Mouse (Mus musculus) hindbrain, postnatal 0 days (tissue): ENCODE results near the gene Boll. TPM values are rescaled to one million over a fixed set of nuclear protein-coding genes. Genes with fewer than 3 reads are reported as not detected.

ENCODE experiments used
- ATAC-seq: fragments of 200-750 bp; cut with Nextera tagmentation; 2 replicates; pipeline ENCODE4 v1.8.0; 2017; ENCODE audit warnings: mild to moderate bottlenecking, moderate TSS enrichment, moderate library complexity
- DNase-seq: peaks from one replicate; pipeline ENCODE4 v3.0.0-alpha.2; 2015; ENCODE audit warnings: low spot score
- H3K27ac ChIP-seq: fragments of 300-500 bp; sonication (generic); 2 replicates; pipeline ENCODE4 v1.5.1; 2014; ENCODE audit warnings: mild to moderate bottlenecking
- H3K27me3 ChIP-seq: fragments of 300-500 bp; sonication (generic); 2 replicates; pipeline ENCODE4 v1.6.1; 2014; ENCODE audit warnings: low read length, mixed read lengths; ENCODE audit not compliant: insufficient read depth
- H3K36me3 ChIP-seq: fragments of 300-500 bp; sonication (generic); 2 replicates; pipeline ENCODE4 v1.6.1; 2014; ENCODE audit warnings: low read length, mixed read lengths; ENCODE audit not compliant: insufficient read depth
- H3K4me1 ChIP-seq: fragments of 300-500 bp; sonication (generic); 2 replicates; pipeline ENCODE4 v1.6.1; 2014; ENCODE audit warnings: antibody characterized with exemption, low read length, mixed read lengths; ENCODE audit not compliant: insufficient read depth
- H3K4me2 ChIP-seq: fragments of 300-500 bp; sonication (generic); 2 replicates; pipeline ENCODE4 v1.6.1; 2014; ENCODE audit warnings: low read depth, mild to moderate bottlenecking, low read length, moderate library complexity, mixed read lengths
- H3K4me3 ChIP-seq: fragments of 300-500 bp; sonication (generic); 2 replicates; pipeline ENCODE4 v1.5.1; 2014; ENCODE audit warnings: low read length
- H3K9ac ChIP-seq: fragments of 300-500 bp; sonication (generic); replicated peaks from 2 replicates; pipeline ENCODE4 v1.6.1; 2014; ENCODE audit warnings: mild to moderate bottlenecking, low read length, moderate library complexity, mixed read lengths
- H3K9me3 ChIP-seq: fragments of 300-500 bp; sonication (generic); 2 replicates; pipeline ENCODE4 v1.6.1; 2016; ENCODE audit warnings: low read length, mixed read lengths
- CTCF ChIP-seq: IDR thresholded peaks from 2 replicates; pipeline ENCODE4 v1.5.1; 2016; ENCODE audit warnings: antibody characterized with exemption, control low read depth, low read depth
- WGBS: fragments of 180-500 bp; shearing (Covaris S2); extraction: QIAGEN DNeasy Blood & Tissue Kit; methylation state at CpG from one replicate; pipeline ENCODE4 v1.1.7; 2014; 5-methylcytosine and 5-hydroxymethylcytosine counted together
- polyA plus RNA-seq: library from polyadenylated mRNA; unstranded; fragments of >200 nt; fragmentation: Nextera tagmentation; extraction: Ambion mirVana; gene quantifications from 2 replicates; pipeline ENCODE4 v1.2.1, GENCODE M21; 2015
- total RNA-seq: library from RNA; depleted of rRNA; stranded (reverse); fragments of >200 nt; gene quantifications from 2 replicates; pipeline ENCODE4 v1.2.3, GENCODE M21; 2014; rRNA removed

The Boll gene
- not detected in 2 replicates for total RNA-seq
- 0.29 and 0.49 TPM in 2 replicates for polyA plus RNA-seq

- Histone ChIP-seq H3K9me3 (no peaks in the 10 kb centered on the region), H3K36me3 (no peaks in the 10 kb centered on the region), H3K27ac (no peak within 1 kb of the TSS), H3K9ac (no peak within 1 kb of the TSS), H3K27me3 (peaks cover 9% of the 10 kb centered on the region; the same call in 1 of the 2 replicates), H3K4me2 (peak within 1 kb of the TSS; percentile 56), H3K4me3 (peak within 1 kb of the TSS; percentile 50), H3K4me1 (no peaks in the 10 kb centered on the region)
- 17% methylated on average over 59 of the region's 68 CpGs for WGBS
- DNase-seq: peak; percentile 78
- ATAC-seq: peak; percentile 93
- TF ChIP-seq CTCF: peak; percentile 37
Observed at GRCm38 (mm10) chr1:55363044-55363565, at the start of gene Boll. Gene Boll, minus strand, starts transcription at chr1:55363469.

GRCm38 (mm10) chr1:55412569-55412968 is 49.3 kb upstream of the Boll start:
- TF ChIP-seq CTCF: no peak
- no peak overlapping the region for H3K4me2 ChIP-seq
- H3K9ac ChIP-seq: no peak overlapping the region
- WGBS: 73% methylated on average over 6 of the region's 6 CpGs
- H3K36me3 ChIP-seq: no peaks in the 10 kb centered on the region
- H3K27me3 ChIP-seq: no peaks in the 10 kb centered on the region
- H3K9me3 ChIP-seq: no peaks in the 10 kb centered on the region
- no peak overlapping the region for H3K4me3 ChIP-seq
- ATAC-seq: no peak
- no peaks in the 10 kb centered on the region for H3K4me1 ChIP-seq
- no peak overlapping the region for H3K27ac ChIP-seq
- DNase-seq: no peak

- TF ChIP-seq CTCF: no peak
- Histone ChIP-seq H3K9ac (no peak overlapping the region), H3K9me3 (no peaks in the 10 kb centered on the region), H3K4me3 (no peak overlapping the region), H3K4me1 (no peaks in the 10 kb centered on the region), H3K4me2 (no peak overlapping the region), H3K36me3 (no peaks in the 10 kb centered on the region), H3K27ac (no peak overlapping the region), H3K27me3 (no peaks in the 10 kb centered on the region)
- DNase-seq (no peak), ATAC-seq (no peak)
- WGBS: 81% methylated on average over 2 of the region's 2 CpGs
Observed at GRCm38 (mm10) chr1:55411079-55411478, 47.8 kb upstream of the Boll start.

- 84% methylated on average over 2 of the region's 2 CpGs for WGBS
- Histone ChIP-seq H3K4me2 (no peak overlapping the region), H3K27ac (no peak overlapping the region), H3K4me1 (no peaks in the 10 kb centered on the region), H3K36me3 (no peaks in the 10 kb centered on the region), H3K9ac (no peak overlapping the region), H3K4me3 (no peak overlapping the region), H3K27me3 (no peaks in the 10 kb centered on the region), H3K9me3 (no peaks in the 10 kb centered on the region)
- TF ChIP-seq CTCF: no peak
- no peak for DNase-seq
- no peak for ATAC-seq
Observed at GRCm38 (mm10) chr1:55410670-55411069, 47.4 kb upstream of the Boll start.

- H3K4me2 ChIP-seq: peak overlapping the region; percentile 86
- H3K27ac ChIP-seq: peak overlapping the region; percentile 70
- ATAC-seq (no peak), DNase-seq (peak; percentile 42)
- H3K9ac ChIP-seq: peak overlapping the region; percentile 69
- H3K9me3 ChIP-seq: no peaks in the 10 kb centered on the region
- TF ChIP-seq CTCF: no peak
- no peaks in the 10 kb centered on the region for H3K27me3 ChIP-seq
- H3K36me3 ChIP-seq: no peaks in the 10 kb centered on the region
- H3K4me3 ChIP-seq: peak overlapping the region; percentile 84
- WGBS: 3% methylated on average over 34 of the region's 35 CpGs
- peaks cover 9% of the 10 kb centered on the region; the same call in 1 of the 2 replicates for H3K4me1 ChIP-seq
Observed at GRCm38 (mm10) chr1:55406531-55407375, 43.5 kb upstream of the Boll start.

- under 1% methylated on average over 42 of the region's 42 CpGs for WGBS
- peak overlapping the region; percentile 86 for H3K4me2 ChIP-seq
- peaks cover 9% of the 10 kb centered on the region; the same call in 1 of the 2 replicates for H3K4me1 ChIP-seq
- H3K27ac ChIP-seq: peak overlapping the region; percentile 70
- no peak for TF ChIP-seq CTCF
- no peaks in the 10 kb centered on the region for H3K27me3 ChIP-seq
- H3K4me3 ChIP-seq: peak overlapping the region; percentile 84
- DNase-seq (peak; percentile 74), ATAC-seq (no peak; the same call in 1 of the 2 replicates)
- H3K9ac ChIP-seq: peak overlapping the region; percentile 69
- no peaks in the 10 kb centered on the region for H3K36me3 ChIP-seq
- no peaks in the 10 kb centered on the region for H3K9me3 ChIP-seq
Observed at GRCm38 (mm10) chr1:55406023-55406413, 42.7 kb upstream of the Boll start.
